Mouse (Mus musculus) activated CD4-positive, CD25-positive, alpha-beta regulatory T cell, adult 4 months (primary cell): ENCODE results near the gene Saa3. TPM values are rescaled to one million over a fixed set of nuclear protein-coding genes. Genes with fewer than 3 reads are reported as not detected.
"Not testable (repeated sequence)": the region's sequence is repeated elsewhere in the genome, so short reads cannot be mapped to it uniquely, and the experiment has no call there.

Experiments
- ATAC-seq: one replicate; pipeline ENCODE4 v1.8.0; 2017
- polyA plus RNA-seq, 2 experiments: library from polyadenylated mRNA; unstranded; fragments of 100-300 nt; shearing (Covaris generic); gene quantifications; one replicate each; pipeline ENCODE4 v1.2.1; 2017

Gene Saa3
- polyA plus RNA-seq, 2 experiments from 2014 or later: not detected

GRCm38 (mm10) chr7:46710390-46710844 is 5.1 kb downstream of the Saa3 start, which contains the start of gene Saal1:
Saal1 (minus strand) TSS chr7:46710680.
- peak; percentile 96 for ATAC-seq

- ATAC-seq: no peak
Measured at GRCm38 (mm10) chr7:46700521-46701025, 14.9 kb downstream of the Saa3 start.

GRCm38 (mm10) chr7:46696754-46697153 is 18.7 kb downstream of the Saa3 start:
- ATAC-seq: no peak

- no peak for ATAC-seq
Measured at GRCm38 (mm10) chr7:46686827-46687226, 28.7 kb downstream of the Saa3 start.

- no peak for ATAC-seq
Measured at GRCm38 (mm10) chr7:46680732-46681131, 34.8 kb downstream of the Saa3 start.

GRCm38 (mm10) chr7:46679044-46679443 is 36.5 kb downstream of the Saa3 start:
- ATAC-seq: not testable (repeated sequence)

GRCm38 (mm10) chr7:46678417-46678816 is 37.1 kb downstream of the Saa3 start:
- no peak for ATAC-seq

GRCm38 (mm10) chr7:46676808-46677360 is 38.6 kb downstream of the Saa3 start:
- ATAC-seq: no peak

GRCm38 (mm10) chr7:46675886-46676285 is 39.6 kb downstream of the Saa3 start:
- no peak for ATAC-seq

- no peak for ATAC-seq
Measured at GRCm38 (mm10) chr7:46675061-46675460, 40.4 kb downstream of the Saa3 start.

- no peak for ATAC-seq
Measured at GRCm38 (mm10) chr7:46672160-46672672, 43.3 kb downstream of the Saa3 start, which contains the start of gene Tph1. Tph1 (minus strand) TSS chr7:46672537.

- ATAC-seq: no peak
Measured at GRCm38 (mm10) chr7:46667256-46667655, 48.2 kb downstream of the Saa3 start.

- ATAC-seq: no peak
Measured at GRCm38 (mm10) chr7:46665236-46665635, 50.3 kb downstream of the Saa3 start.

Other genes starting within 250 kb of the Saa3 start
- 10 to 100 TPM; 17.9 to 18.3 TPM for gene Sergef, start 75.9 kb downstream of the Saa3 start, polyA plus RNA-seq
- gene Tph1, start 43.2 kb downstream of the Saa3 start, polyA plus RNA-seq: under 1 TPM in 1 of 2 experiments, not detected in 1; 0.99 TPM
- gene Saal1, start 5.0 kb downstream of the Saa3 start, polyA plus RNA-seq: 10 to 100 TPM; 17.6 to 18.9 TPM
- not detected for gene Saa4, start 16.9 kb upstream of the Saa3 start, polyA plus RNA-seq
- gene Saa1, start 27.3 kb upstream of the Saa3 start, polyA plus RNA-seq: under 1 TPM in 1 of 2 experiments, not detected in 1; 0.20 TPM
- gene Saa2, start 36.1 kb upstream of the Saa3 start, polyA plus RNA-seq: under 1 TPM in 1 of 2 experiments, not detected in 1; 0.25 TPM
- gene Hps5, start 80.4 kb upstream of the Saa3 start, polyA plus RNA-seq: 10 to 100 TPM; 17.6 to 17.8 TPM
- 10 to 100 TPM; 22.9 to 23.4 TPM for gene Gtf2h1, start 80.4 kb upstream of the Saa3 start, polyA plus RNA-seq
- 1,000 to 10,000 TPM; 1,036 to 1,248 TPM for gene Ldha, start 125.8 kb upstream of the Saa3 start, polyA plus RNA-seq
- not detected for gene Ldhc, start 145.5 kb upstream of the Saa3 start, polyA plus RNA-seq
- 100 to 1,000 TPM in 1 of 2 experiments, 10 to 100 TPM in 1; 85.8 to 103 TPM for gene Tsg101, start 204.3 kb upstream of the Saa3 start, polyA plus RNA-seq
- 1 to 10 TPM; 6.4 to 8.0 TPM for gene Uevld, start 242.8 kb upstream of the Saa3 start, polyA plus RNA-seq